Mouse (Mus musculus): ENCODE measurements at regions not wholly inside any gene's neighbourhood (a gene's known extent, or its start where the extent isn't known, plus 50 kb on each side); places are given as distances from the start of the nearest gene placed in this dataset.
"Not testable (repeated sequence)": the region's sequence is repeated elsewhere in the genome, so short reads cannot be mapped to it uniquely, and the experiment has no call there.

- Histone ChIP-seq H3K4me2 (ENCODE audit: low read depth, low read length) (no peak overlapping the region), H3K27ac (ENCODE audit: low read length) (no peak overlapping the region), H3K27me3 (ENCODE audit: control insufficient read depth, insufficient read depth, low read length) (no peaks in the 10 kb centered on the region), H3K4me3 (ENCODE audit: low read length) (no peak overlapping the region), H3K4me1 (ENCODE audit: control insufficient read depth, insufficient read depth, low read length) (no peaks in the 10 kb centered on the region), H3K36me3 (ENCODE audit: control insufficient read depth, insufficient read depth) (no peaks in the 10 kb centered on the region), H3K9ac (ENCODE audit: low read length) (no peak overlapping the region), H3K9me3 (replicated peaks; ENCODE audit: control insufficient read depth, low read length) (peaks cover under 1% of the 10 kb centered on the region; the same call in 1 of the 2 replicates)
- 89% methylated on average over 5 of the region's 5 CpGs for WGBS
- no peak for ATAC-seq (replicated peaks; ENCODE audit: extremely low read depth, insufficient read depth, low FRiP score)
Observed at GRCm38 (mm10) chr17:50412446-50412845, 96.8 kb upstream of the Plcl2 start.

DNA sequence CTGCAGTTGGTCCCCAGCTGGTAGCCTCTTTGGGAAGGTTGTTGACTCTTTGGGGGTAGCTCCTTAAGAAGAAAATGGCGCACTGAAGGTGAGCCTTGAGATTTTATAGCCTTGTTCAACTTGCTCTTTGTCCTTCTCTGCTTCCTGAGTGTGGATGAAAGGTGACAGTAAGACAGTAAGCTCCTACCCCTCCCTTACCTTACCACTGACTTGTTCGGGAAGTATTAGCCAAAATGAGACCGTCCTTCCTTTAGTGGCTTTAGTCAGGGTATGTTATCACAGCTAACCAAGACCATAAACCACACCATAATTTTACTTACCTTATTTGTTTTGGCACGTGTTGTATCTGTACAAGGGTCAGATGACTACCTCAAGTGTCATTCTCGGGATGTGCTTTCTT is 95.3 kb upstream of the Plcl2 start:
- 85% methylated on average over 5 of the region's 5 CpGs for WGBS
- Histone ChIP-seq H3K4me3 (ENCODE audit: low read length) (no peak overlapping the region), H3K27ac (ENCODE audit: low read length) (no peak overlapping the region), H3K4me1 (ENCODE audit: control insufficient read depth, insufficient read depth, low read length) (no peaks in the 10 kb centered on the region), H3K4me2 (ENCODE audit: low read depth, low read length) (no peak overlapping the region), H3K36me3 (ENCODE audit: control insufficient read depth, insufficient read depth) (no peaks in the 10 kb centered on the region), H3K27me3 (ENCODE audit: control insufficient read depth, insufficient read depth, low read length) (no peaks in the 10 kb centered on the region), H3K9me3 (replicated peaks; ENCODE audit: control insufficient read depth, low read length) (peaks cover 3% of the 10 kb centered on the region; the same call in 1 of the 2 replicates), H3K9ac (ENCODE audit: low read length) (no peak overlapping the region)
- no peak for ATAC-seq (replicated peaks; ENCODE audit: extremely low read depth, insufficient read depth, low FRiP score)

GRCm38 (mm10) chr17:50415331-50416005 is 93.7 kb upstream of the Plcl2 start:
- H3K9me3 ChIP-seq (replicated peaks; ENCODE audit: control insufficient read depth, low read length), result peaks cover 3% of the 10 kb centered on the region; the same call in 1 of the 2 replicates
- H3K27me3 ChIP-seq (ENCODE audit: control insufficient read depth, insufficient read depth, low read length), result no peaks in the 10 kb centered on the region
- H3K4me3 ChIP-seq (ENCODE audit: low read length), result no peak overlapping the region
- H3K4me1 ChIP-seq (ENCODE audit: control insufficient read depth, insufficient read depth, low read length), result no peaks in the 10 kb centered on the region
- WGBS, result 81% methylated on average over 2 of the region's 2 CpGs
- H3K4me2 ChIP-seq (ENCODE audit: low read depth, low read length), result no peak overlapping the region
- no peaks in the 10 kb centered on the region for H3K36me3 ChIP-seq (ENCODE audit: control insufficient read depth, insufficient read depth)
- H3K9ac ChIP-seq (ENCODE audit: low read length), result no peak overlapping the region
- ATAC-seq (replicated peaks; ENCODE audit: extremely low read depth, insufficient read depth, low FRiP score), result no peak
- H3K27ac ChIP-seq (ENCODE audit: low read length), result no peak overlapping the region

- ATAC-seq (replicated peaks; ENCODE audit: extremely low read depth, insufficient read depth, low FRiP score), result no peak
- H3K9me3 ChIP-seq (replicated peaks; ENCODE audit: control insufficient read depth, low read length), result peaks cover 3% of the 10 kb centered on the region; the same call in 1 of the 2 replicates
- H3K4me3 ChIP-seq (ENCODE audit: low read length), result no peak overlapping the region
- H3K27ac ChIP-seq (ENCODE audit: low read length), result no peak overlapping the region
- H3K9ac ChIP-seq (ENCODE audit: low read length), result no peak overlapping the region
- H3K27me3 ChIP-seq (ENCODE audit: control insufficient read depth, insufficient read depth, low read length), result no peaks in the 10 kb centered on the region
- H3K36me3 ChIP-seq (ENCODE audit: control insufficient read depth, insufficient read depth), result no peaks in the 10 kb centered on the region
- H3K4me1 ChIP-seq (ENCODE audit: control insufficient read depth, insufficient read depth, low read length), result no peaks in the 10 kb centered on the region
- 37% methylated on average over 1 of the region's 1 CpGs for WGBS
- no peak overlapping the region for H3K4me2 ChIP-seq (ENCODE audit: low read depth, low read length)
Observed at GRCm38 (mm10) chr17:50416119-50416518, 93.1 kb upstream of the Plcl2 start.

- Histone ChIP-seq H3K9me3 (replicated peaks; ENCODE audit: control insufficient read depth, low read length) (peaks cover 3% of the 10 kb centered on the region; the same call in 1 of the 2 replicates), H3K27me3 (ENCODE audit: control insufficient read depth, insufficient read depth, low read length) (no peaks in the 10 kb centered on the region), H3K9ac (ENCODE audit: low read length) (no peak overlapping the region), H3K4me2 (ENCODE audit: low read depth, low read length) (no peak overlapping the region), H3K4me3 (ENCODE audit: low read length) (no peak overlapping the region), H3K27ac (ENCODE audit: low read length) (no peak overlapping the region), H3K36me3 (ENCODE audit: control insufficient read depth, insufficient read depth) (no peaks in the 10 kb centered on the region), H3K4me1 (ENCODE audit: control insufficient read depth, insufficient read depth, low read length) (no peaks in the 10 kb centered on the region)
- 62% methylated on average over 3 of the region's 3 CpGs for WGBS
- ATAC-seq (replicated peaks; ENCODE audit: extremely low read depth, insufficient read depth, low FRiP score), result no peak
Observed at GRCm38 (mm10) chr17:50416538-50417113, 92.6 kb upstream of the Plcl2 start.

GRCm38 (mm10) chr17:50418863-50419383 is 90.3 kb upstream of the Plcl2 start:
- no peak for ATAC-seq (replicated peaks; ENCODE audit: extremely low read depth, insufficient read depth, low FRiP score)
- H3K4me2 ChIP-seq (ENCODE audit: low read depth, low read length), result no peak overlapping the region
- H3K9me3 ChIP-seq (replicated peaks; ENCODE audit: control insufficient read depth, low read length), result peaks cover 3% of the 10 kb centered on the region; the same call in 1 of the 2 replicates
- no peak overlapping the region for H3K27ac ChIP-seq (ENCODE audit: low read length)
- H3K36me3 ChIP-seq (ENCODE audit: control insufficient read depth, insufficient read depth), result no peaks in the 10 kb centered on the region
- H3K27me3 ChIP-seq (ENCODE audit: control insufficient read depth, insufficient read depth, low read length), result no peaks in the 10 kb centered on the region
- H3K4me1 ChIP-seq (ENCODE audit: control insufficient read depth, insufficient read depth, low read length), result no peaks in the 10 kb centered on the region
- WGBS, result 67% methylated on average over 3 of the region's 3 CpGs
- H3K4me3 ChIP-seq (ENCODE audit: low read length), result no peak overlapping the region
- no peak overlapping the region for H3K9ac ChIP-seq (ENCODE audit: low read length)

DNA sequence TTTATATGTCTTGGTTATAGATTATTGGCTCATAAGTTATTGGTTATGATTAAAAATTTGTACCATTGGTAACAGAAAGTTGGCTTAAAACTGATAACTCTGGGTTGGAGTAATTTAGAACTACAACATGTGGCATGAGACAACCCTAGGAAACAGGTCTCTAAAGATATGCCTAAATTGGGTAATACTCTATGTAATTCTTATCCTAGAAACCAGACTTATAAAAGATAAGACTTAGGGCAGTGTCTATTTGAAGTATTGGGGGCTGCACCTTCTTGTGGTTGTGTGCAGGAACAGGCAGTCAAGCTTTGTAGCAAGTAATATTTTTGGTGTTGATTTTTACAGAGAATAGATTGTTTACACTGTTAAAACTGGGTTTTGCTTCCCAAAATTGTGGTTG is 89.7 kb upstream of the Plcl2 start:
- not testable (repeated sequence) for ATAC-seq (replicated peaks; ENCODE audit: extremely low read depth, insufficient read depth, low FRiP score); H3K4me1 ChIP-seq (ENCODE audit: control insufficient read depth, insufficient read depth, low read length); H3K27me3 ChIP-seq (ENCODE audit: control insufficient read depth, insufficient read depth, low read length); H3K4me2 ChIP-seq (ENCODE audit: low read depth, low read length); H3K36me3 ChIP-seq (ENCODE audit: control insufficient read depth, insufficient read depth); H3K9ac ChIP-seq (ENCODE audit: low read length); H3K27ac ChIP-seq (ENCODE audit: low read length); H3K4me3 ChIP-seq (ENCODE audit: low read length); H3K9me3 ChIP-seq (replicated peaks; ENCODE audit: control insufficient read depth, low read length)

DNA sequence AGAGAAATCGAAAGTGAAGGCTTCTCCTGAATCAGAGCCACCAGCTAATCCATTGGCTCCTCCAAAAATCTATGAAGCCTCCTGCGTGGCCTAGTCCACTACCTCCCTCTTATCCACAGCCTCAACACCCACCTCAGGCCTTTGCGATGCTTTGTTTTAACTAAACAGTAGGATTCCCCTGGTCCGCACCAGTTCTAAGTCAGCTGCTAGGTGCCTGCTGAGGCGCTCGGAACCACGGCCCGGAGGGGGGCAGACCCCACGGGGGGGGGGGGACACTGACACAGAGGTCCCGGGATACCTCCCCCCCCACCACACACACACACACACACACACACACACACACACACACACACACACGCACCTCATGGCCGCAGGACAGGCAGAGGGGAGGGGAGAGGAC is 89.2 kb upstream of the Plcl2 start:
- no peaks in the 10 kb centered on the region for H3K36me3 ChIP-seq (ENCODE audit: control insufficient read depth, insufficient read depth)
- no peak overlapping the region for H3K4me3 ChIP-seq (ENCODE audit: low read length)
- H3K9me3 ChIP-seq (replicated peaks; ENCODE audit: control insufficient read depth, low read length), result peaks cover 6% of the 10 kb centered on the region; the same call in 1 of the 2 replicates
- H3K27me3 ChIP-seq (ENCODE audit: control insufficient read depth, insufficient read depth, low read length), result no peaks in the 10 kb centered on the region
- H3K4me1 ChIP-seq (ENCODE audit: control insufficient read depth, insufficient read depth, low read length), result no peaks in the 10 kb centered on the region
- ATAC-seq (replicated peaks; ENCODE audit: extremely low read depth, insufficient read depth, low FRiP score), result peak; percentile 90
- H3K4me2 ChIP-seq (ENCODE audit: low read depth, low read length), result no peak overlapping the region
- 72% methylated on average over 10 of the region's 12 CpGs for WGBS
- no peak overlapping the region for H3K9ac ChIP-seq (ENCODE audit: low read length)
- no peak overlapping the region for H3K27ac ChIP-seq (ENCODE audit: low read length)

DNA sequence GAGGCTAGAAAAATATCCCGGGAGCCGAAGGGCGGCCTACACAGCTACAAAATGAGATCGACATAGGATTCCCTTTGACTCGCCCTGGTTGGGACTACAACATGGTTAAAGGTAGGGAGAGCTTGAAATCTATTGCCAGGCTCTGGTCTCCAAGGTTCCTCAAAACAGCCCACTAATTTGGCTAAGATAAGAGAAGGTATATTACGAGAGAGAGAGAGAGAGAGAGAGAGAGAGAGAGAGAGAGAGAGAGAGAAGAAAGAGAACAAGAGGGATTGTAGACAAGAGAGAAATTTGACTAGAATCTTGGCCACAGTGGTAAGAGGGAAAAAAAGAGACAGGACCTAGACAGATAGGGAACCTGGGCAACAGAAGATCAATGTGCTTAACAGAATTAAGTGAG is 88.5 kb upstream of the Plcl2 start:
- Histone ChIP-seq H3K27ac (ENCODE audit: low read length) (no peak overlapping the region), H3K4me1 (ENCODE audit: control insufficient read depth, insufficient read depth, low read length) (no peaks in the 10 kb centered on the region; the same call in 1 of the 2 replicates), H3K4me3 (ENCODE audit: low read length) (no peak overlapping the region), H3K9me3 (replicated peaks; ENCODE audit: control insufficient read depth, low read length) (peaks cover 6% of the 10 kb centered on the region; the same call in 1 of the 2 replicates), H3K9ac (ENCODE audit: low read length) (no peak overlapping the region), H3K27me3 (ENCODE audit: control insufficient read depth, insufficient read depth, low read length) (no peaks in the 10 kb centered on the region), H3K4me2 (ENCODE audit: low read depth, low read length) (no peak overlapping the region), H3K36me3 (ENCODE audit: control insufficient read depth, insufficient read depth) (no peaks in the 10 kb centered on the region)
- 90% methylated on average over 6 of the region's 6 CpGs for WGBS
- ATAC-seq (replicated peaks; ENCODE audit: extremely low read depth, insufficient read depth, low FRiP score), result no peak

All from heart, embryonic 16.5 days (tissue).